Mouse (Mus musculus) macrophage (primary cell): ENCODE data around the gene Gm44502. TPM values are rescaled to one million over a fixed set of nuclear protein-coding genes. Genes with fewer than 3 reads are reported as not detected.

ENCODE experiments used
- H3K27ac ChIP-seq: fragments of 350-480 bp; formaldehyde crosslinking; 2 replicates; pipeline ENCODE4 v1.9.0; 2021
- H3K36me3 ChIP-seq: fragments of 350-480 bp; formaldehyde crosslinking; 2 replicates; pipeline ENCODE4 v1.9.0; 2021; ENCODE audit errors: inconsistent target
- H3K4me3 ChIP-seq: fragments of 350-480 bp; formaldehyde crosslinking; 2 replicates; pipeline ENCODE4 v1.9.0; 2021; ENCODE audit errors: inconsistent target
- H3K79me2 ChIP-seq: fragments of 350-480 bp; formaldehyde crosslinking; 2 replicates; pipeline ENCODE4 v1.9.0; 2021; ENCODE audit errors: inconsistent target
- WGBS: methylation state at CpG from one replicate; pipeline ENCODE4 v1.1.7; 2026; ENCODE audit warnings: inconsistent platforms; ENCODE audit not compliant: missing documents; 5-methylcytosine and 5-hydroxymethylcytosine counted together
- polyA plus RNA-seq: library from polyadenylated mRNA; stranded (reverse); fragments of 250-400 nt; gene quantifications from 3 replicates; pipeline ENCODE4 v1.2.4, GENCODE M21; 2018; ENCODE audit warnings: inconsistent platforms

The Gm44502 gene
- polyA plus RNA-seq, 1 experiment from 2014 or later: not detected

DNA sequence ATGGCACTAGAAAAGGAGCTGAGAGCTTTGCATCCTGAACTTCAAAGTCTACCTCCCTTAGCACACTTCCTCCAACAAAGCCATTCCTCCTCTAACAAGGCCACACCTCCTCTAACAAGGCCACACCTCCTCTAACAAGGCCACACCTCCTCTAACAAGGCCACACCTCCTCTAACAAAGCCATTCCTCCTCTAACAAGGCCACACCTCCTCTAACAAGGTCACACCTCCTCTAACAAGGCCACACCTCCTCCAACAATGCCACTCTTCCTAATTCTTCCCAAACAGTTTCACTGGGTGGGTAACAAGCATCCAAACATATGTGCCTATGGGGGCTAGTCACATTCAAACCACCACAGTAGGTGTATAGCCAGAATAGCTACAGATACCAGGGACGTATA is 27.0 kb downstream of the Gm44502 start:
- no peak overlapping the region for H3K4me3 ChIP-seq
- no peaks in the 10 kb centered on the region for H3K79me2 ChIP-seq
- 100% methylated on average over 1 of the region's 1 CpGs for WGBS
- no peaks in the 10 kb centered on the region for H3K36me3 ChIP-seq
- H3K27ac ChIP-seq: no peak overlapping the region

DNA sequence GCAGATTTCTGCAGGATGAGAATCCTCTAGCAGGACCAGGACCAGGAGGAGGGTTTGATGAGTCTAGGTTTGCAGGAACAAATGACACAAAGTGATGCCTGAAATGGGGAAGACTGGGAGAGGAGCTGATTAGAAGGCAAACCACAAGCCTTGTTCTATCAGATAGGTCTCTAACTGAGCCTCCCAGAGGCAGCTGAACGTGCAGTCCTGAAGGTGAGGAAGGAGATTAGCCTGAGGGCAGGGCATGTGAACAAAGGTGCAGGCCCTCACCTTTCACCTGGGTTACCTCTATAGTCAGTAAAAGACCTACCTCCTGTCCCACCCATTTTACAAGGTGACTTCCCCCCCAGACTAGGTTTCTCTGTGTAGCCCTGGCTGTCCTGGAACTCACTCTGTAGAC is 29.8 kb downstream of the Gm44502 start:
- H3K4me3 ChIP-seq: no peak overlapping the region
- no peaks in the 10 kb centered on the region for H3K79me2 ChIP-seq
- 89% methylated on average over 1 of the region's 1 CpGs for WGBS
- H3K27ac ChIP-seq: no peak overlapping the region
- H3K36me3 ChIP-seq: no peaks in the 10 kb centered on the region

DNA sequence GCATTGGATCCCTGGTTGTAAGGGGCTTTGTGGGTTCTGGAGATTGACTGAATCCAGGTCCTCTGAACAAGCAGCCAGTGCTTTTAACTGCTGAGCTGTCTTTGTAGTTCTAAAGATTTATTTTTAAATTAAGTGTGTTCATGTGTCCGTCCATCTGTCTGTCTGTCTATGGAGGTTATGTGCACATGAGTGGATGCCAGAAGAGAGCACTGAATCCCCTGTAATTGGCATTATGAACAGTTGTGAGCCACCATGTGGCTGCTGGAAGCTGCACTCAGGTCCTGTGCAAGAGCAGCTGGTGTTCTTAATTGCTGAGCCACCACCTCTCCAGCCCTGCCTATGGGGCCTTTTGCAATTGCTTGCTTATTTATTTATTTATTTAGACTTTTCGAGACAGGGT is 31.4 kb downstream of the Gm44502 start:
- Histone ChIP-seq H3K36me3 (no peaks in the 10 kb centered on the region), H3K79me2 (no peaks in the 10 kb centered on the region), H3K4me3 (no peak overlapping the region), H3K27ac (no peak overlapping the region)
- 86% methylated on average over 2 of the region's 2 CpGs for WGBS

DNA sequence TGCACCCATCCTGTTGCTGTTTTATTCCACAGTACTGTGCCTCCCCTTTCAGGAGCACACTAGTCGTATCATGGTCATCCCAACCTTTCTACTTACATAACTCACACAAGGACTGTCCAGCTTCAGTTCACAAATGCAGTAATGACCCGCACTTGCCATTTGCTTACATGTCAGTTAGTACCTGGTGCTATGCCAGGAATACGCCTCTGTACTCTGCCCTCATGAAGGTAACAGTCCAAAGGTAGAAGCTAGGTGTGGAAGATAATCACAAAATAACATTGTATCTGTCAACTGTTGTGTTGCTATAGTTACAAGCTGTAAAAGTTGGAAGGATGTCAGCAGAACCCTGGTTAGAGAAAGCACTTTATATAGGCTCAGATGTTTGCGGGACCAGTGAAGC is 32.6 kb downstream of the Gm44502 start:
- H3K36me3 ChIP-seq: no peaks in the 10 kb centered on the region
- WGBS: 93% methylated on average over 4 of the region's 4 CpGs
- H3K27ac ChIP-seq: no peak overlapping the region
- H3K79me2 ChIP-seq: no peaks in the 10 kb centered on the region
- no peak overlapping the region for H3K4me3 ChIP-seq

DNA sequence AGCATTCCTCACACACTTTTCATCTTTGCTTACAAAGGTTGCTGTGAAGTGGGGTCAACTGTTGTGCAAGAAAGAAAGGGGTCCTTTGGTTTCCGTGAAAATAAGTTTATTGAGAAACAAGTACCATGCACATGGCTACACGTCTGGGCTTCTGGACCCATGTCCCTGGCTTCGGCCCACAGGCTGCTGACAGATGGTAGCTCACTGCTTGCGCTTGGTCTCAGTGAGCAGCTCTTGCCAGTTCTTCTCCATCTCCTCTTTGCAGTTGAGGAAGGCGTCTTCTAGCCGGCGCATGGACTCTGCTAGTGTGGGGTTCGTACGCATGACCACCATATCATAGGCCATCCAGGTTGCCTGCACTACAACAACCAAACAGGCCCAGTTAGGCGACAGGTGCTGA is 39.4 kb downstream of the Gm44502 start:
- Histone ChIP-seq H3K4me3 (no peak overlapping the region), H3K36me3 (no peaks in the 10 kb centered on the region), H3K27ac (no peak overlapping the region), H3K79me2 (no peaks in the 10 kb centered on the region)
- WGBS: 98% methylated on average over 10 of the region's 10 CpGs

DNA sequence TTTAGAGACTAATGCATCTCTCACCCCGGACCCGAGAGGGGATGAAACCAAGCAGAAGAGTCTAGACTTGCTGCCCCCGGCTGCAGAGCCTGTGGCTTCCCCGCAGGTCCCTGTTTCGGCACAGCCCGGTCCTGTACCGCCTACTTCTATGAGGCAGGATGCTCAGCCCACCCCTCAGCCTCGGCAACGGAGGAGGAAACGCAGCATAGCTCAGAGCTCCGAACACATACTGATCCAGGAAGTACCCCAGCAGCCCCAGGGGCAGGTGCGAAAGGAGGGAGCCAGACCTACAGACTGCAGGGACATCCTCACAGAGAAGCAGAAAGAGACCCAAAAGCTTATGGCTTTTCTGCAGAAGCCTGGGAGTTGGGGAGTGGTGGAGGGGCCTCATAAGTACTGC is 42.4 kb downstream of the Gm44502 start:
- Histone ChIP-seq H3K79me2 (no peaks in the 10 kb centered on the region), H3K27ac (no peak overlapping the region)
- 14% methylated on average over 12 of the region's 12 CpGs for WGBS

DNA sequence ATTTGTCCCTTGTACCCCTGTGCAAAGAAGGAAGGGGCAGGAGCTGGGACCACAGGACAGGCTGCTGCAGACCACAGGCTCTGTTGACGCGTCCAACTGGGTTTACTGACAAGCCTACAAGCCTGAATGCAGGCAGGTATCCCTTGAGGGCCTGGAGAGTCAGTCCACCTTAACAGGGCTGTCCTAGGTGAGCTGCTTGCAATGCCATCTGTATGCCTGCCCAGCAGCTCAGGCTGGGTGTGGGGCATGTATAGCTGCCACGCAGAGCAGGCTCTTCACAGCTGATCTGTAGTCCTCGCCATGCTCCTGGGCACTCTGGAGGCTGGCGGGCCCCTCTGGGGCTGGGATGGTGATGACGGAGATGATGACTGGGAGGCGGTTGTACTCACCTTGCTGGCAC is 44.9 kb downstream of the Gm44502 start, which contains the start of gene Klhdc7b:
TSS of gene Klhdc7b (plus strand) at position 301 of the 400 bp plus-strand sequence.
- 92% methylated on average over 7 of the region's 7 CpGs for WGBS
- no peak within 1 kb of the TSS for H3K27ac ChIP-seq
- H3K36me3 ChIP-seq: no peaks in the 10 kb centered on the region
- H3K79me2 ChIP-seq: no peaks in the 10 kb centered on the region
- H3K4me3 ChIP-seq: no peak within 1 kb of the TSS

More for the DNA sequence above, 42.4 kb downstream of the Gm44502 start:
- Histone ChIP-seq H3K36me3 (no peaks in the 10 kb centered on the region), H3K4me3 (no peak overlapping the region)

DNA sequence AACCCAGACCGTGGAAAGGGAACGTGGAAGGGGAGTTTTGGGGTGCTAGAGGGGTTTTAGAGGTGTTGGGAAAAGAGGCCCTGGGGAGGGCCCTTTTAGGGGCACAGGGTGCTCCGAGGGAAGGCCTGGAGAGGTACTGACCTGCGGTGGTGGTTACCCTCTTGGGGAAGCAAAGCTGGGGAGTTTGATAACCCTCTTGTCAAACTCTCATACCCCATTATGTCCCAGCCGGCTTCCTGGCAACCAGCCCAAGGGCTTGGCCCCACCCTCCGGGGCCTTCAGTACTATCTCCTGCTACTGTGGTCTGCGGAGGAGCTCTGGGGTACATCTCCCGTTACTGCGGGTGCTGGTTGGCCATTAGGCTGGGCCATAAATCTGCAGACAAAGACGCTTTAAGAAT is 50.1 kb downstream of the Gm44502 start:
- Histone ChIP-seq H3K36me3 (no peaks in the 10 kb centered on the region), H3K27ac (no peak overlapping the region), H3K79me2 (no peaks in the 10 kb centered on the region), H3K4me3 (no peak overlapping the region)
- 14% methylated on average over 9 of the region's 10 CpGs for WGBS

DNA sequence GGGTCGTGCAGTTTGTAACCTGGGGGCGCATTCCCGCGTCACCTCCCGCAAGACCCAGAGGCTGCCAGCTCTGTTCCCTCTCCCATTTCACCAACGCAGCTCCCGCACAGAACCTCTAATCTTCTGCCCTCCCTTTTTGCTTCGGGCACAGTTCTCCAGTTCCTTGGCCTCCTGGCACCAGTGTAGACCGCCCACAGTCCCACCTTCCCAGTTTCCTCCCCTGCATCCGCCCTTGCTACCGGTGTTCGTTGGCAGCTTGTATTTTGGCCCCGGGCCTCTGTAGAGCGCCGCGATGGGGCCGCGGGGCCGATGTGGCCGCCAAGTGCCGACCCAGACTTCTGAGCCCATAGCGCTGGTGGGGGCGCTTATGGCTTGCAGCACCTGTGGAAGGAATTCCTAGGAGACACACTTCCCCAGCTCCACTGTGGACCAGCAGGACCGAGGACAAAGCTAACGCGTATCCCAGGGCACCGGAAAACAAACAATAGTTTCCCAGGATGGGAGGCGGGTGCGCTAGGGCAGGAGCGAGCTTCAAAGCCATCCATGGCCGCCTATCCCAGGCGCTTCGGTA is 50.6 kb downstream of the Gm44502 start, which contains the start of gene Odf3b:
TSS of gene Odf3b (minus strand) at position 452 of the 571 bp plus-strand sequence.
- Histone ChIP-seq H3K27ac (no peak within 1 kb of the TSS), H3K79me2 (no peaks in the 10 kb centered on the region), H3K36me3 (no peaks in the 10 kb centered on the region), H3K4me3 (no peak within 1 kb of the TSS)
- 3% methylated on average over 33 of the region's 33 CpGs for WGBS

DNA sequence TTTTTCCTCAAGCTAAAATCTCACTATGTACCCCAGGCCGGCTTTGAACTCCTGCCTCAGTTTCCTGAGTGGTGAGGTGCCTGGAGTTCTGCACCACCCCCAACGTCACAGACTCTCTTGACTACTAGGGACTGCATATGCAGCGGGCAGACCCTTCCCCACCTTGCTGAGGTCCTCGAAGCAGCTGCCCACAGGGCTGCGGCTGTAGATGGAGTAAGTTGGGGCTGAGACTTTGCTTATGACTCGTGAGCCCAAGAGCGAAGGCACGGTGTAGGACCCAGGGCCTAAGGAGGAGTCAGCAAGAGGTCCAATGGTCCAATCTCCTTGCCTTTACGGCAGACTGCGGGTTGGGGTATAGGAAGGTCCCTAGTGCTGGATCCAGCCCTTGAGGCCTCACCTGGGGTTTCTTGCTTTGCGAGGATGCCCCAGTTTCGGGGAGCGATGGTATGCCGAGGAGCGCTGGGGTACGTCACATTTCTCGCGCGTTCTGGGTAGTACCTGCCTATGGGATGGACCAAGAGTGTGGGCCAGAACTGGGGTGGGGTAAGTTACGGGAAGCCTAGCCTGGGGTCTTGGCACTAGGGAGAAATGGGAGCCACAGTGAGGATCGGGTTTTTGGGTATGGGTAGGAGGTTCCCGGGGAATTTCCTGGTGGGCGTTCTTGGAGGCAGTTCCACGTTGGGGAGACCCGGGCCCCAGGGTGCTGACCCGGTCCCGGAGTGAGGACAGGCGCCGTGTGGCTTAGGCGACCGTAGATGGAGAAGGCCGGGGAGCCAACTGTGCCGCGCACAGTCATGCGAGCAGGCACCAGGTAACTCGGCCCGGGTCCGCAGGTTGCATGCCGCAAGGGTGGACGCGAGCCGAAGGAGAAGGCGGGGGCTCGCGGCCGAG is 51.3 kb downstream of the Gm44502 start:
- Histone ChIP-seq H3K27ac (no peak overlapping the region), H3K36me3 (no peaks in the 10 kb centered on the region), H3K4me3 (no peak overlapping the region), H3K79me2 (no peaks in the 10 kb centered on the region; the same call in 1 of the 2 replicates)
- WGBS: 11% methylated on average over 45 of the region's 46 CpGs

DNA sequence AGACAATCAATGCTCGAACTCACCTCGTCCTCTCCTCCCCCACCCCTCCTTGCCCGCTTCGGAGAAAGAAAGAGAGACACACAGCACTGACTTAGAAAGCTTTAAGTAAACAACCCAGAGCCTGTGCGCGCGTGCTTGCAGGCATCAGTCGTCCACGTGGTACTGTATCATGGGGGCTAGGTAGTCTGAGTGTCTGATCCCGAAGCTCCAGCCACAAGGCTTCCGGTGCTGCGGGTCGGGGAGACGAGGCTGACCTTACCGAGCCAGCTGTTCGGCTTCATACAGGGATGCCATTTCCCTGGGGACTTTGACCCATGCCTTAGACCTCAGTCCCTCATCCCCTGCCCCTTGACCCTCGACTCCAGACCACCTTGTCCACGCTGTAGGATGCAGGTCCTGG is 52.1 kb downstream of the Gm44502 start:
- H3K27ac ChIP-seq: no peak overlapping the region
- 37% methylated on average over 18 of the region's 18 CpGs for WGBS
- H3K79me2 ChIP-seq: peaks cover 5% of the 10 kb centered on the region; the same call in 1 of the 2 replicates
- no peak overlapping the region for H3K4me3 ChIP-seq
- no peaks in the 10 kb centered on the region for H3K36me3 ChIP-seq

DNA sequence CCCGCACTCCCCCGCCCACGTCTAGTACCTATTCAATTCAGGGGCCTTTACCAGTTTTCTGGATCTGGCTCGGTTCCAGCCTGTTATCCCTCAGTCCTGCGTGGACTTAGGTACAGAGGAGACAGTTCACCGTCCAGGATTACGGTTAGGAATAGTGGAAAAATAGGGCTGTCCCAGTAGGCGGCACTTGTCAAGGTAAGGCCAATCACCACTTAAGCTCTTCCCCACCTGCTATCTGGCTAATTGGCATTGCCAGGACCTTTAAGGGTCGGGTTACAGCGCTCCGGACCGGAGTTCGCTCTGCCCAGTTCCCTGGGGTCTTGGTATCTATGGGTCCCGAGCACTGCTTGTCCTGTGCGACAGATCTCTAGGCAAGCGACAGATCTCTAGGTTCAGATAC is 52.5 kb downstream of the Gm44502 start, which contains the start of gene Tymp:
TSS of gene Tymp (minus strand) at position 83 of the 400 bp plus-strand sequence.
- peaks cover 7% of the 10 kb centered on the region; the same call in 1 of the 2 replicates for H3K79me2 ChIP-seq
- WGBS: 80% methylated on average over 16 of the region's 16 CpGs

DNA sequence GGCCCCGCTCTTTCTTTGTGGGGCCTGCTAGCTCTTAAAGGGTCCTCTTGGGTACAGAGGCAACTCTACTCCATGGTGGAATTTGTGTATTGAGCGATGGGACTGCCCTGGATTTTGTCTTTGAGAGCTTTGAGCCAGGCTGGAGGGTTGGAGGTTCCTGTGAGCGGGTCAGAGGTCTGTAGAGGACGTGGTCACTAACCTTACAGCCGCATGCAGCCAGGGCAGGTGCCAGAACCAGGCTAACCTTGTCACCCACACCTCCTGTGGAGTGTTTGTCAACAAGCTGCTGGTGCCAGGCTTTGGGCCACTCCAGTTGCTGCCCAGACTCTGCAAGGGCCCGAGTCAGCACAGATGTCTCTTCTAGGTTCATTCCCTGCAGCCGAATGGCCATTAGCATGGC is 53.5 kb downstream of the Gm44502 start:
- peaks cover 7% of the 10 kb centered on the region for H3K36me3 ChIP-seq
- WGBS: 89% methylated on average over 7 of the region's 7 CpGs
- H3K79me2 ChIP-seq: peaks cover 7% of the 10 kb centered on the region; the same call in 1 of the 2 replicates
- no peak overlapping the region for H3K27ac ChIP-seq
- H3K4me3 ChIP-seq: no peak overlapping the region

More for the DNA sequence above, 52.5 kb downstream of the Gm44502 start, which contains the start of gene Tymp:
- no peak within 1 kb of the TSS for H3K27ac ChIP-seq
- no peaks in the 10 kb centered on the region; the same call in 1 of the 2 replicates for H3K36me3 ChIP-seq
- no peak within 1 kb of the TSS for H3K4me3 ChIP-seq

DNA sequence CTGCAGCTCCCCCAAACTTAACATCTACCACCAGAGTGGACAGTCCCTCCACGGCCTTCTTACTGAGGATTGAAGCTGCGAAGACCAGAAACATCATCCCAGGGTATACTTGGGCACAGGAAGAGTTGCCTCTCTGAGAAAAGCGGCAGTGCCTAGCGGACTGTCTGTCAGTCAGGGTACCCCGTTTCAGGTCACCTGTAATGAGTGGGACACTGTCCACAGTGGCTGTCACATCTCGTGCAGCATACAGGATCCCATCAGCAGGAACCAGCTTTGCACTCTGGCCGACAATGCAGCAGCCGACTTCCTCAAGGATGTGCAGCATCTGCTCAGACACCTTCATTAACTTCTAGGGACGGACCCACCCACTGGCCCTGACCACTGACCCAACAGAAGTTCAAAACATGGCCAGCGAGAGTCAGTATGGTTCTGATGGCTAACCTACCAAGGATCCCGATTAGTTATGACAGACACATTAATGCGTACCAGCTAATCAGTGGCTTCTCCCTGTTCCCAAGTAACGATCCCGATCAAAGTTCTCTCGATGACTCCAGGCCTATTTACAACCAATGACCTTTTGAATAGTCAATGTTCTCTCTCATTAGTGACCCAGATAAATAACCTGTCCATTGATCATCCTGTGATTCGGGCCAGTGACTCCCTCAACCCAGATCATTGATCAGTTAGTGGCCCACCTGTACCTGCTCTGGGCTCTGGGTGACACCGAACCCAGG is 54.5 kb downstream of the Gm44502 start:
- Histone ChIP-seq H3K4me3 (no peak overlapping the region), H3K27ac (no peak overlapping the region), H3K79me2 (peaks cover 7% of the 10 kb centered on the region; the same call in 1 of the 2 replicates), H3K36me3 (peaks cover 15% of the 10 kb centered on the region)
- WGBS: 97% methylated on average over 17 of the region's 17 CpGs
